Mouse (Mus musculus) inflammation-experienced regulatory T-cells, adult 6 months (primary cell): Measurements from ENCODE around the gene Ift81. TPM values are rescaled to one million over a fixed set of nuclear protein-coding genes. Genes with fewer than 3 reads are reported as not detected.

ENCODE experiments used
- ATAC-seq: one replicate; pipeline ENCODE4 v1.8.0; 2017
- polyA plus RNA-seq, 3 experiments: library from polyadenylated mRNA; unstranded; fragments of 100-300 nt; shearing (Covaris generic); gene quantifications; one replicate each; pipeline ENCODE4 v1.2.1; 2017

The Ift81 gene
- polyA plus RNA-seq, 3 experiments from 2014 or later: 3.0 to 8.2 (median 6.3) TPM

- no peak for ATAC-seq
Observed at GRCm38 (mm10) chr5:122514127-122514521, 100.2 kb downstream of the Ift81 start.

DNA sequence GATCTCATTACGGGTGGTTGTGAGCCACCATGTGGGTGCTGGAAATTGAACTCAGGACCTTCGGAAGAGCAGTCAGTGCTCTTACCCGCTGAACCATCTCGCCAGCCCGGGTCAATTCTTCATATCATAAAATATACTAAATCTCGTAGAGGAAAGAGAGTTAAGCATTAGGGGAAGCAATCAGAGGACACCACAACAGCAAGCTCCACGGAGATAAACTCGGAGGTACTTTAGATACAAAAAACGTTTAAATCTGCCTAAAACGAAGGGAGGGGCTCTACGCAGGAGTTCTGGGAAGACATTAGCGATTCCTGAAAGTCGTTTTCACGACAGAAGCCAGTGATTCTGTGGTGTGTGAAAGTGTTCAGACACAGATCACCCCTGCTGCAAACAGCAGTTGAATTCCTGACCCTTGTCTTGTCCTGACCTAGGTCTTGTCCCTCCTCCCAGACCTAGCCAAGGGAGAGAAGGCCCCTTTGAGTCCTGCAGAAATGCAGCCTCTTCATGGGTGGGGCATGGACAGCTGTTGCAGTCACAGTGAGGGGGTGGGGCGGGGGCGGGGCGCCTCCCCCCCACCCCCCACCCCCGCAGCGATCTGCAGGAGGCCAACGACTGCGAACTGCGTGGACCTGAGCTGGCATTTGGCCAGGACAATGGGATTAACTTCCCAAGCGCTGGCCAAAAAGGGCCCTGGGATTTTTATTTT lies 100.7 kb downstream of the Ift81 start:
- ATAC-seq: no peak

- ATAC-seq: no peak
Observed at GRCm38 (mm10) chr5:122512011-122512410, 102.3 kb downstream of the Ift81 start.

DNA sequence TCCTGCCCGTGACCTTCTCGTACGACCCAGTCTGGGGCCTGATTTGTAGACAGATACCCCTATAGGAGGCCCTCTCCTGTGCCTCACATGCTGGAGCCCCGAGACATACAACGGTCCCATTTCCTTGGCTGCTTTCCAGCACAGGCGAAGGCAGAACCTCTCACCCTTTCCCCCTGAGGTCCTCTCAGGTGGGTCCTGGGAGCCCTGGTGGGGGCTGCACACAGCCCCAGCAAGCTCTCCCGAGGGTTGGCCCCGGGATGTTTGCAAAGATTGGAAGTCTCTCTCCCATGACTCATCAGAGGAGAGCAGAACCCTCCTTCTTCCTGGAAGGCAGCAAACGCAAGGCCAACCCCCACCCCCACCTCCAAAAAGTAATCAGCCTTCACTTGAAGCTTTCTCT lies 102.9 kb downstream of the Ift81 start:
- ATAC-seq: no peak

GRCm38 (mm10) chr5:122510651-122511157 lies 103.6 kb downstream of the Ift81 start:
- ATAC-seq: no peak

- no peak for ATAC-seq
Observed at GRCm38 (mm10) chr5:122509608-122510007, 104.7 kb downstream of the Ift81 start.

- no peak for ATAC-seq
Observed at GRCm38 (mm10) chr5:122508861-122509306, 105.4 kb downstream of the Ift81 start.

- no peak for ATAC-seq
Observed at GRCm38 (mm10) chr5:122507396-122507795, 106.9 kb downstream of the Ift81 start.

DNA sequence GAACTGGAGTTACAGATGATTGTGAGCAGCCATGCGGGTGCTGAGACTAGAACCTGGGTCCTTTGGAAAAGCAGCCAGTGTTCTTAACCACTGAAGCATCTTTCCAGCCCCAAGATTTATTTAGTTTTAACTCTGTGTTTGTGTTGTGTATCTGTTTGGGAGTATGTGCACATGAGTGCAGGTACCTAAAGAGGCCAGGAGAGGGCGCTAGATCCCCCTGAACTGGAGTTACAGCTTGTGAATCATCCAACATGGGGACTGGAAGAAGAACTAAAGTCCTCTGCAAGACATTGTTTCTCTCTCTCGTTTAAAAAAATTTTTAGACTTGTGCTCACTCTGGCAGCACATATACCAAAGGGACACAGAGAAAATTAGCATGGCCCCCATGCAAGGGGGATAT lies 107.9 kb downstream of the Ift81 start:
- ATAC-seq: no peak

- no peak for ATAC-seq
Observed at GRCm38 (mm10) chr5:122505554-122505953, 108.8 kb downstream of the Ift81 start.

- no peak for ATAC-seq
Observed at GRCm38 (mm10) chr5:122503760-122504119, 110.6 kb downstream of the Ift81 start.

GRCm38 (mm10) chr5:122503015-122503759 lies 111.1 kb downstream of the Ift81 start:
- ATAC-seq: no peak

DNA sequence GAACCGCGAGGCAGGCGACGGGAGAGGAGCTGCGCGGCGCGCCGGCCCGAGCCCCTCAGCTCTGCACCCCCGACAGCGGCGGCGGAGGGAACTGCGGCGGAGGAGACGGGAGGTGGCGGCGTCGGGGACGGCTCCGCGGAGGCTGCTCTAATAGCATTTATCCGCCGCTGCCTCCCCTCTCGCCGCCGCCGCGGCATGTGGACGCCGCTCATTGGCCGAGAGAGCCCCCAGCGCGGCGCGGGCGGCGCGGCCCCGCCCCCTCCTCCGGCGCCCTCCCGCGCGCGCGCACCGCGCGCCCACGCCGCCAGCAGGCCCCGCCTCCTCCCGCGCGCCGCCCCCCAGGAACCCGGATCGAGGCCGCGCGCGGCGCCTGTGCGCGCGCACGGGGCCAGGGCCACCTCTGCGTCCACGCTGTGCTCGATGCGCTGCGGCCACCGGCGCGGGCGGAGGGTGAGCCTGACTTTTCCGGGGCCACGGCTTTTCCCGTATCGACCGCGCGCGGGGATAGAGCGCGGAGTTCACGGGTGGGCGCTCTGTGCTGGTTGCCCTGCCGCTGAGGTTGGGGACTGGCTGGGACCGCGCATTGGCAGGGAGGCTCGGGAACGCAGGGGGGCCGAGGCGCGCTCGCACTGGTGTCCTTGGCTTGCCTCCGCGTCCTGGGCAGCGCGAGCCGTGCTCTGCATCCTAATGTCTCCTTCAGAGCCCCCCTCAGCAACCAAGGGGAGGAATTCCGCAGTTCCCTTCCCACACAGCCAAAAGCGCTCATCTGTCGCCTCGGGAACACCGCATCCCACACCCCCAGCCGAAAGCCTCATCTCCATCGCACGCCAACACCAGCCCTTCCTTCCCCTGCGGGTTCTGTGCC lies 112.0 kb downstream of the Ift81 start, which contains the start of gene Atp2a2:
TSS of gene Atp2a2 (minus strand) at position 149 of the 865 bp plus-strand sequence.
- peak; percentile 79 for ATAC-seq

DNA sequence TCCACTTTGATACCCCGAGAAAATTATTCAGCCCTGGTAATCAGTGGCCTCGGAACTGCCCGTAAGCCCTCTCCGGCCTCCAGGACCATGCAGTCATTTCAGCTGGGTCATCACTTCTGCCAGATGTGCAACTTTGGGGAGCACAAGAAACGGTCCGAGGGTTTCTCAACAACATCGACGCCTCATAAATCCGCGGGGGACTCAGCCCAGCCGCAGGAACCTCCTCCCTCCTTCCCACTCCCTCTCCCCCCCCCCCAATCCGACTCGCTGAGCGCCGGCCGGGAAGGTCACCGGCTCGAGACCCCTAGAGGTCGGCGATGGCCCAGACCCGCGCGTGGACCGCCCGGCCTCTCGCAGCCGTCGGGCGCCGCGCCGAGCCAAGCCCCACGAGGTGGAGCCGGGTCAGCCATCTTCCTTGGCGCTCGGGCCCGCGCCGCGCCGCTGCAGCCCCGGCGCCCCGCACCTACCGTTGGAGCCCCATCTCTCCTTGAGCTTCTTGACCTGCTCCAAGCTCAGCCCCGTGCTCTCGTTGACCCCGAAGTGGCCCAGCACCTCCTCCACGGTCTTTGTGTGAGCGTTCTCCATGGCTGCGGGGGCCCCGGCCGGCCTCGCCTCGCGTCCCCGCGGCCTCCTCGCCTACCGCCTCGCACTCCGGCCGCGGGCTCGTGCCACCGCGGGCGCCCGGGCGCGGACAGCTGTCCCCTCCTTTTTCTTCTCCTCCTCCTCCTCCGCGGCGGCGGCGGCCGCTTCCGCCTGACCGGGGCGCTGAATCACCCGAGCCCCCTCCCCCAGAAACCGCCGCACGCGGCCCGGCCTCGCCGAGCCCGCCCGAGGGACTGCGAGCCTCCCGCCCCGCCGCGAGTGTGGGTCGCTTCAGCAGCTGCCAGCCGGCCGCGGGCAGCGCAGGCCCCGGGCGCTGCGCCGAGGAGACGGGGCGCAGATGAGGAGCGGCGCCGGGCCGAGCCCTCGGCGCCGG lies 112.9 kb downstream of the Ift81 start:
- peak; percentile 21 for ATAC-seq

DNA sequence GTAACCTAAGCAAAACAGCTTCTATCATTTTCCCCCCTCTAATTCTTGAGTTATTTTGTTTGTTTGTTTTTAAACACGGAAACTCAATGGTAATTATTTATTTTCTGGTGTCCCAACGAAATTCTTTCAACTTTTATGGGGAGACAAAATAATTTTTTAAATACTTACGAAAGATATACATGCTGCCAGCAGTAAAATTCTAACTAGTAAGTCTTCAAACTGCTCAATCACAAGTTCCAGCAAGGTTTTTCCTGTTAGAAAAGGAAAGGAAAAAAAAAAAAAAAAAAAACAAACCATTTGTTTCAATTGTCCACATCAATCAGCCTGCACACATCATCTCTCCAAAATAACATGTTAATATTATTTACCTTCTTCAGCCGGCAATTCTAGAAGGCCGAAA lies 113.8 kb downstream of the Ift81 start:
- no peak for ATAC-seq

Other genes with a start within 250 kb of the Ift81 start
- gene Gpn3, start 242.6 kb downstream of the Ift81 start, polyA plus RNA-seq: 10 to 100 TPM; 42.4 to 69.7 (median 60.2) TPM
- 1 to 10 TPM; 7.3 to 9.4 (median 7.9) TPM for gene Fam216a, start 242.2 kb downstream of the Ift81 start, polyA plus RNA-seq
- gene Arpc3, start 222.6 kb downstream of the Ift81 start, polyA plus RNA-seq: 100 to 1,000 TPM; 331 to 710 (median 523) TPM
- 10 to 100 TPM; 12.5 to 18.2 (median 16.3) TPM for gene Anapc7, start 192.8 kb downstream of the Ift81 start, polyA plus RNA-seq
- gene Atp2a2, start 112.3 kb downstream of the Ift81 start, polyA plus RNA-seq: 10 to 100 TPM; 12.5 to 16.2 (median 13.1) TPM
- 100 to 1,000 TPM in 1 of 3 experiments, 10 to 100 TPM in 2; 53.2 to 109 (median 90.0) TPM for gene P2rx7, start 29.4 kb upstream of the Ift81 start, polyA plus RNA-seq
- 10 to 100 TPM; 24.6 to 46.1 (median 34.3) TPM for gene P2rx4, start 93.0 kb upstream of the Ift81 start, polyA plus RNA-seq
- gene Camkk2, start 164.9 kb upstream of the Ift81 start, polyA plus RNA-seq: 1 to 10 TPM; 2.9 to 4.3 (median 3.3) TPM
- 100 to 1,000 TPM in 2 of 3 experiments, 10 to 100 TPM in 1; 87.6 to 106 (median 103) TPM for gene Anapc5, start 206.8 kb upstream of the Ift81 start, polyA plus RNA-seq
- gene Rnf34, start 235.5 kb upstream of the Ift81 start, polyA plus RNA-seq: 10 to 100 TPM; 26.7 to 33.8 (median 27.6) TPM